Mouse (Mus musculus): ENCODE data around the gene Trpt1.

GRCm38 (mm10) chr19:6979486-6980380 lies 16.2 kb upstream of the Trpt1 start:
- TF ChIP-seq CTCF (IDR thresholded peaks at IDR 0.05; ENCODE audit: low read depth) (peak; percentile 82), EP300 (IDR thresholded peaks at IDR 0.05; ENCODE audit: low read depth) (no peak)

Data from liver, postnatal 0 days (tissue).